Mouse (Mus musculus): ENCODE data around the gene Pkn3.
"Not testable (repeated sequence)": the region's sequence is repeated elsewhere in the genome, so short reads cannot be mapped to it uniquely, and the experiment has no call there.

Pkn3 gene

DNA sequence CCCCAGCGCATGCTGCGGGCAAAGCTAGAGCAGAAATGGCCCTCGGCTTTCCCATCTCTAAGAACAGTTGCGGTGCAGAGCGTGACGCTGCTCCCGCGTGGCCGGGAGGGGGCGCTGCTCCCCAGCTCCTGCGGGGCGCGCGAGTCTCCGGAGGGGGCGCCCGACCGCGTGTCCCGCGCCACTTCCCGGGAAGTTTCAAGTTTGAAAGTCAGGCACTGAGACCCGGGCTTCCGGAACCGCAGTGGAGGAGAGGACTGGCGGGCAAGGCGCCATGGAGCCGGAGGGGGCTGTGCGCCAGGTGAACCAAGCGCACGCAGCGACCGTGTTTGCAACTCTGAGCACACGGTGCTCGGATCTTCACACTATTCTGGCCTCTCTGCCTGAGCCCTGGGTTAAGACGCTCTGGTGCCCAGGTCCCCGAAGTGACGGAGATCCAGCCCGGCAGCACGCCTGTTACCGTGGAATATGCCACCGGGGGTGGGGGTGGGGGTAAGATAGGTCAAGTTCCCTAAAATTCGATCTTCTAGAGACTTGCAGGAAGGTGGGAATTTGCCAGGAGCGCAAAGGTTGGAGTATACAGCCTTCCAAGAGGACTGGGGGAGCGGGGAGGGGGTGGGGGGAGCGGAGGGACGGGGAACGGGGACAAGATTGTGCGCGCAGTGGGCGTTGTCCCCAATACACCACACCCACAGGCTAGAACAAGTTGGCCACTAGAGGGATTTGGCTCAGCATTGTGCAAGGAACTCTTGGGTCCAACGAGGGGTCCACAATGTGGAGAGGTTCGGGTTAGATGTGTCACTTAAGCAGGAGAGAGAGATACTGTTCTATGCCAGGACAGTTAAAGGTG, at the start of gene Pkn3:
Pkn3 (plus strand) TSS at position 183 of the 847 bp plus-strand sequence.
- peak; percentile 78 to 83 for DNase-seq (ENCODE audit: low spot score in 2 of 2)

DNA sequence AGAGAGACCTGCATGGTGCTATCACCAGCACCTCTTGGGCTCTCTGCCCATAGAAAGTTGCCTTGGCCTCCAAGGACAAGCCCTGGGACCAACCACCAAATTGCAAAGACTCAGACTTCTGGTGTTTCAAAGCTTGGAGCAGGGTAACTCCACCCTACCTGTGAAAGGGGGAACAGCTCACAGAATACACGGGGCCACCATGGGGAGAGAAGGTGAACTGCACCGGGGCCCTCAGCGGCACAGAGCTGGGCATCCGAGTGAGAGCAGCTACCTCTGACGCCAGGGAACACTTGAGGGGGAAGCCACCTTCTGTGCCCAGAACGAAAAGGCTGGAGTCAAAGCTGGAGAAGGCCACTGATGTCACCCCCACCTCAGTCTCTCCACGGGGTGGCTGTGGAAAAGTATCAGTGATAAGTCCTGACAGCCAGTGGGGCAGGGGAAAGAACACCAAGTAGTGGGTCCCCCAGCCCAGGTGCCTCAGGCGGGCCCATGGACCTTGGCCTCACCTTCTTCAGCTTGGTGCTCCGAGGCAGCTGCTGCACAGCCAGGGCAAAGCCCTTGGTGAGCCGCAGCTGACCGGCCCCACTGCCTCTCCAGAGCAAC, 45.1 kb upstream of the Pkn3 start:
- DNase-seq (ENCODE audit: low spot score in 2 of 2): no peak

DNA sequence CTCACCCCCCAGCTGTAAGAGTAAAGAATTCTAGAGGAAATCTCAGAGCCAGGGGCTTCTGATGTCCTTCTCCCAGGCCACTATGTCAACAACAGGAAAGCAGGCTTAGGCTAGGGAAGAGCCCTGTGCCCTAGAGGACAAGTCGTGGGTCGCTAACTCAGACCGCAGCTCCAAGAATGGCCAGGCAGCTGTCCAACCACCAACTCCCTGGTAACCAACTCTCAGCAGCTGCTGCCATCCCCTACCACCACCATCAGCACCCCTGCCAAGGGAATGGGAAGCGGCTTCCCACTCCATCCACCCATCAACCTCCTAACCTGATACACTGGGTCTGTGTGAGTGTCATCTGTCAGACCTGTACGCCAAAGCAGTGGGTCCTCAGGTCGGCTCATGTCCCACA, 44.5 kb upstream of the Pkn3 start:
- no peak for DNase-seq (ENCODE audit: low spot score in 2 of 2)

DNA sequence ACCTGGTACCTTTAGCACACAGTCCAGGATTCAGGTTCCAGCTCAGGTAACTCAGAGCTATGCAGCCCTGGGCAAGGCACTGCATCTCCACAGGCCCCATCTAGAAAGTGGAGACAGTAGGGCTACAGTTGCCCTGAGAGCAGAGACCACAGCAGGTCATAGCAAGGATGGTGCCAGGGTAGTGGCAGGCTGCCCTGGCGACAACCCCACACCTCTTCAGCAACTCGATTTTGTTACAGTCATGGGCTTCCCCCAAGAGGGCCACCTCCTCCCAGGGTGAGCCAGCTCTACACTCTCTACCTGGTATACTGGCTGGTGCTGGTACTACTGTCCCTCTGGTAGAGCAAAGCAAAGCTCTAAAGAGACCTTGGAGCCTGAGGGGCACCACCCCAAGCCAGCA, 39.7 kb upstream of the Pkn3 start:
- DNase-seq (ENCODE audit: low spot score in 2 of 2): no peak

DNA sequence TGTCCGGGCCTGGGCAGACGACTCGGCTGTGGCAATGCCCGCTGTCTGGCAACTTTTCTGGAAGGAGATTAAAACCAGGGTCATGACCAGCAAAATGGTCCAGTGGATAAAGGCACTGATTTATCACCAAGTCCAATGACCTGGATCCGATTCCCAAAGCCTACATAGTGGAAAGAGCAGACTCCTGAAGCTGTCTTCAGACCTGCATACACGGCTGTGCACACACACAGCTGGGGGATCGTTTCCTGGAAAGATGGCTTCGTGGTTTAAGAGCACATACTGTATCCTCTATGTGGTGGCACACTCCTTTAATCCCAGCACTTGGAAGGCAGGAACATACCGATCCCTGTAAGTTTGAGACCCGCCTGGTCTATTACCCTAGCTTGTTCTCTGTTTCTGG, 39.1 kb upstream of the Pkn3 start:
- DNase-seq (ENCODE audit: low spot score in 2 of 2): no peak

DNA sequence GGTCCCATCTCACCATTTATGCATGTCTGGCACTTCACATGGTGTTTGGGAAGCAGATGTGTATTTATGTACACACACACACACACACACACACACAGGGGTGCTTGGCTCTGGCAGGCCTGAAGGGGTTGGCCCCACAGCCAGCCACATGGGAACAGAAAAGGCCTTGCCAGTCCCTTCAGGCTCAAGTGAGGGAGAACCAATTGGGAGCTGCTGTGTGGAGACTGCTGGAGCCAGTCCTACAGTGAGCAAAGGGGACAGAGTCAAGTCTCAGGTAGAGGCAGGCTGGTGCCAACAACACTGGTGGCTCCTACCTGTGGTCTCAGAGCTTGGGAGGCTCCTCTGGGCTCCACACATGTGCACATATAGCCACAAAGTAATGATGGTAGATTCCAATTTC, 37.8 kb upstream of the Pkn3 start:
- no peak for DNase-seq (ENCODE audit: low spot score in 2 of 2)

DNA sequence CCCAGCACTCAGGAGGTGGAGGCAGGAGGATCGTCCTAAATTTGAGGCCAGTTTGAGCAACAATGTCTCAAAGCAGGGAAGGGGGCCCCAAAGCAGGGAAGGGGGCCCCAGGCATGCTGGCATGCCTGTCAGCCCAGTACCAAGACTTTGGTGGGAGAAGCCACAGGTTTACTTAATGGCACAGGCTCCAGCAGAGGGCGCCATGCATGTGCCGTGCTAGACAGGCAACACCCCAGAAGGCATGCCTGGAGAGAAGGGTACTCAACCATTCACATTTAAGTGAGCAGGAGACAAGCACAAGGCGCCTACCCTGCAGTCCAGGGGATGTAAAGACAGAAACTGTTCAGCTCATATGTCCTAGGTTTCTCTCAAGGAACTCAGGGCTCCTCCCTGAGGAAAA, 35.0 kb upstream of the Pkn3 start:
- peak in 1 of 2 experiments; percentile 63 for DNase-seq (ENCODE audit: low spot score in 2 of 2)

DNA sequence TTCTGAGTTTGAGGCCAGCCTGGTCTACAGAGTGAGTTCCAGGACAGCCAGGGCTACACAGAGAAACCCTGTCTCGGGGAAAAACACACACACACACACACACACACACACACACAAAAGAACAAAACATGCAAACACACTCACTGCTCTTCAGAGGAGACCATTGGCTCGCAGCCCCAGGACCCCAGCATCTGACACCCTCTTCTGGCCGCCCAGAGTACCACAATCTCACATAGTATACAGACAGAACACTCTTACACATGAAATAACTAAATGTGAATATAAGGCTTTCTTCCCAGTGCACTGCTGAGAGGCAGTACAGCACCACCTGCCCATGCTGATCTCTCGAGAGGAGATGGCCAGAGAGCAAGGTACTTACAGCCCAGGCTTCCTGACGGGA, 32.9 kb upstream of the Pkn3 start:
- no peak for DNase-seq (ENCODE audit: low spot score in 2 of 2)

DNA sequence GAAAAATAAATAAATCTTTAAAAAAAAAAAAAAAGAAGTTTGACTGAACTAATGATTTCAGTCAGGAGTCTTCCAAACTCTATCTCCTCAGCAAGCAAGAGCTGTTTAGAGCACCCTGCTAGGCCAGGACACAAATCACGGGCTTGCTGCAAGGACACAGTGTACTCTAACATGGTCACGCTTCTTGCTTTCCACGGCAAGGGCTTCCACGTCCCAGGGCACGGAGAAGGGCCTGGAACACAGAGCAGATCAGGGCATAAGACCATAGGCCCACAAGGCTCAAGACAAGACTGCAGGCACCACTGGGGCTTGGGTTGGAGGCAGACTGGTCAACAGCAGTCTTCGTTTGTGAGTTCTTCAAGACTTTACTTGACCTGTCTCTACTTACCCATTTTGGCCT, 30.4 kb upstream of the Pkn3 start:
- DNase-seq (ENCODE audit: low spot score in 2 of 2): no peak

DNA sequence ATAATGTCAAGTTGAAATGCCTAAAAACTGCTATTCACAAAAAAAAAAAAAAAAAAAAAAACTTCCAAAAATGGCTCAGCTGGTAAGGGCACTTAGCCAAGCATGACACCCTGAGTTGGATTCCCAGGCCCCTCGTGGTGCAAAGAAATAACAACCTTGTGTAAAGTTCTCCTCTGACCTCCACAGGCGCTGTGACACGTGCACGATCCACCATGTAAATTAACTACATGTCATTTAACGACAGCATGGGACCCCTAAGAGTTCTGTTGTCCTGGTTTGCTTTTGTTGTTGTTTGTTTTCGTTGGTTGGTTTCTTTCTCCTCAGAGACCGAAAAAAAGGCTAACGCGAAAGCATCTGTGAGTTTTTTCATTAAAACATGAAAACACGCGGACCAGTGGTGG, 29.4 kb upstream of the Pkn3 start:
- DNase-seq (ENCODE audit: low spot score in 2 of 2): no peak

DNA sequence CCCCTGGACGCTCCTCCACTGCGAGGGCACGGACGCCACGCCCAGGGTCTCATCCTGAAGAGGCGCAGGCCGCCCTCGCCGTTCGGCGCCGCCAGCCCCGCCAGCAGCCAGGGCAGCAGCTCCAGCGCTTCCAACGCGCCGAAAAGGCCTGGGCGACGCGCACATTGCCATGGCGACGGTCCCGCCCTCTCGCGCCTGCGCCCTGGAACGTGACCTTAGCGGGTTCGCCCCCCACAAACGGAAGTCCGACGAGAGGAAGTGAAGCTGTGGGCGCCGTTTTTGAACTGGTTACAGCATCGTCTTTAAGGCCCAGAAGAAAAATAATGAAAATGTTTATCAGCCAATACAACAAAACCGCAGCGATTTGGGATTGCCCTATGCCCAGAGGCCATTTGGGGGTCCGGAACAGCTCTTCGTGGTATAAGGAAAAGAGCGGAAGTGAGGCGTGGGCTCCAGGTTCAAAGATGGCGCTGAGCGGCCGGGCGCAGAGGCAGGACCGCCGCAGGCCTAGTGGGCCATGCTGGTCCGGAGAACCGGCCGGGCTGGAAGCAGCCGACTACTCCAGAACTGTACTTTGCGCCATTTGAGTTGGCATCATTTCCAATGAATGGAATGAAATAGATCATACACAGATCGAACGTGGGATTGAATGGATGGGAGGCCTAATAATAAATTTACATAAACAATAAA, 28.6 kb upstream of the Pkn3 start, which contains the start of gene Wdr34:
Wdr34 (minus strand) TSS at position 183 of the 690 bp plus-strand sequence.
- peak; percentile 93 to 98 for DNase-seq (ENCODE audit: low spot score in 2 of 2)

DNA sequence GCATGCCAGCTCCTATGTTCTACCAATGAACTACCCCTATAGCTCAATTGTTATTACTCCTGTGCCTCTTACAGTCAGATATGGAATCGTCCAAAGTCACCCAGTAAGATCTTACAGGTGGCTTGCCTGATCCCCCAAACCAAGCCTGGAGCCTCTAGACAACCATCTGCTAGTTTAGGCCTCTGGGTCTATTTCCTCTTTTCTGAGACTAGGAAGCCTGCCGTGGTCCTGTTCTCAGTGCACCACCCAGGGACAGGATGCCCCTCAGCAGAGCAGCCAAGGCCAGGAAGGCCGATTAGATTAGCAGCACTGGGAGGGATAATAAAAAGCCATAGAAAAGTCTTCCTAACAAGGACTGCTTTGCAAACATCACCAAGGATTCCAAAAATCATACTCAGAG, 27.7 kb upstream of the Pkn3 start:
- DNase-seq (ENCODE audit: low spot score in 2 of 2): no peak

DNA sequence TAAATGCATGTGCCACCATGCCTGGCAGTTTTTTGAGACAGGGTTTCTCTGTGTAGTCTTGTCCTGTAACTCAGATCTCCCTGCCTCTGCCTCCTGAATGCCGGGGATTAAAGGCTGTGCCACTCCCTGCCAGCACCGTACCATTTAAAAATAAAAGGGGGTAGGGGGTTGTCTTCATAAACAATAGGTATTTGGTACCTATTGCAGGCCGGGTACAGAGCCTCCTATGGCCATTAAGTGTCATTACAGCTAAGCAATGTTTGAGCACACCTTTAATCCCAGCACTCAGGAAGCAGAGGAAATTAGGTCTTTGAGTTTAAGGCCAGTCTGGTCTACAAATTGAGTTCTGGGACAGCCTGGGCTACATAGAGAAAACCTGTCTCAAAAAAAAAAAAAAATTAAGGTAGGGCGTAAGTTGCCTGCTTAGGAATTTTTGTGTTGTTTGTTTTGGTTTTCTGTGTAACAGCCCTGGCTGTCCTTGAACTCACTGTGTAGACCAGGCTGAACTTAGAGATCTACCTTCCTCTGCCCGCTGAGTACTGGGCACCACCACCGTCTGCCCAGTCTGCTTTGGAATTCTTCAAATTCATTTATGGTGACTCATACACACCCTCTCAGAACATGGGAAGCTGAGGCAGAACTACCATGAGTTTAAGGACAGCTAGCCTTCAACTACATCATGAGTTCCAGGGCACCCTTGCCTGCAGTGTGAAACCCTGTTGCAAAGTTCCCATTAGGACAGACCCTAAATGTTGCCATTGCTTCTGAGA, 25.3 kb upstream of the Pkn3 start:
- DNase-seq (ENCODE audit: low spot score in 2 of 2): no peak

DNA sequence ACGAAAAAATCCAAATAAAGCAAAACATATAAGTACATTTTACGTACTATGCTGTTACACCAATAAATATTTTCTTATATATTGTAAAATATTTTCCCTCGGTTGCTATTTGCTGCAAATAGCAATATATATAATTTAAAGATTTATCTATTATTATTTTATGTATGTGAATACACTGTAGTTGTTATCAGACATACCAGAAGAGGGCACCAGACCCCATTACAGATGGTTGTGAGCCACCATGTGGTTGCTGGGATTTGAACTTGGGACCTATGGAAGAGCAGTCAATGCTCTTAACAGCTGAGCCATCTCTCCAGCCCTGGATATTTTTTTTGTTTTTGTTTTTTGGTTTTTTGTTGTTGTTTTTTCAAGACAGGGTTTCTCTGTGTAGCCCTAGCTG, 22.2 kb upstream of the Pkn3 start:
- not testable (repeated sequence) for DNase-seq (ENCODE audit: low spot score in 2 of 2)

DNA sequence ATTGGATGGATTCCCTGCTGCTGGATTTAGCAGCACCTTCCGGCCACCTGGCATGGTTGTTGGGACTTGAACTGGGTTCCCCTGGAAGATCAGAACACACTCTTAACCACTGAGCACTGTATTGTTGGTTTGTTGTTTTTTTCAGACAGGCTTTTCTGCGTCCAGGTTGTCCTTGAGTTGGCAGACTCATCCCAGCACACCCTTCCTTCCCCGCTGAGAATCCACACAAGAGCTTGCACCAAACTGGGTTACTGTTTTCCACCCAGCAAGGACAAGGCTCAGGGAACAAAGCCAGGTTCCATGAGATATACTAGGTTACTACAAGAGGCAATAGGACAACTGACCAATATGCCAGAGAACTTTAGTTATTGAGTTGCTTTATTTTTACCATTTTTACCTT, 20.7 kb upstream of the Pkn3 start:
- no peak for DNase-seq (ENCODE audit: low spot score in 2 of 2)

DNA sequence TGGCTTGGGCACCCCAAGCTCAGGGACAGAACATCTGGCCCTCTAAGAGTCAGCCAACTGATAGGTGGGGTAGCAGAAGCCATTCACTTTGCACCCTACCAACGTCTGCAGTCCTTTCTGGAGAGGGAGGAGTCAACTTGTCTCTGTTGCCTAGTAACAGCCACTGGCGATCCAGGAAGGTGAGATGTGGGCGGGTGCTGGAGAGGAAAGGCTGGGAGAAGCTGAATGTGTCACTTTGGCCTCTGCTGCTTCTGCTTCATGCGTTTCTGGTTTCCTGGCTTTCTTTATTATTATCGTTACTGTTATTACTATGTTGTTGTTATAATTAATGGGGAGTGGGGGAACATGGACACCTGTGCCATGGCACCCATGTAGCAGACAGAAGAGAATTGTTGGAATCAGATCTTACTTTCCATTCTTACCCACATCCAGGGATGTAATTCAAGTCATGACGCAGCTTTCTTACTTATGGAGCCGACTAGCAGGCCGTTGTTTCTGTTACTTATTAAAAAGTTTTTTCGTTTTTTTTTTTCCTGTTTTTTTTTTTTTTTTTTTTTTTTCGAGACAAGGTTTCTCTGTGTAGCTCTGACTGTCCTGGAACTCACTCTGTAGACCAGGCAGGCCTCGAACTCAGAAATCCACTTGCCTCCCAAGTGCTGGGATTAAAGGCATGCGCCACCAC, 20.1 kb upstream of the Pkn3 start, which contains the start of gene Set:
Set (plus strand) TSS at position 156 of the 682 bp plus-strand sequence.
- DNase-seq (ENCODE audit: low spot score in 2 of 2): no peak

DNA sequence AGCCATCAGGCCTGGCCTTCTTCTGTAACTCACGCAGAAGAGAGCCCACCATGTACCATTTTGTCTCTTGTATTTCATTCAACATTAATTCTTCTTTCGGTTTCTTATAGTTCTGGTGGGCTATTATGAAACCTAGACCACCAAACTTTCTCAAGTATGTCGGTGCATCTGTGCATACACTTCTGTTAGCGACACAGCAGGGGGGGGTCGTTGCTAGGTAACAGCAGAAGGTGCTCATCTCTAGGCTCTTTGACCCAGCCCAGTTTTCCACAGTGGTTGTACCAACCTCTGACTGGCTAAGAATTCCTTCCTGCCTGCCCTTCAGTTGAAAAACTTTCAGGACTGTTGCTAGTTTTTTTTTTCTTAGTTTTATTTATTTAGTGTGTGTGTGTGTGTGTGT, 19.1 kb upstream of the Pkn3 start:
- DNase-seq (ENCODE audit: low spot score in 2 of 2): no peak

DNA sequence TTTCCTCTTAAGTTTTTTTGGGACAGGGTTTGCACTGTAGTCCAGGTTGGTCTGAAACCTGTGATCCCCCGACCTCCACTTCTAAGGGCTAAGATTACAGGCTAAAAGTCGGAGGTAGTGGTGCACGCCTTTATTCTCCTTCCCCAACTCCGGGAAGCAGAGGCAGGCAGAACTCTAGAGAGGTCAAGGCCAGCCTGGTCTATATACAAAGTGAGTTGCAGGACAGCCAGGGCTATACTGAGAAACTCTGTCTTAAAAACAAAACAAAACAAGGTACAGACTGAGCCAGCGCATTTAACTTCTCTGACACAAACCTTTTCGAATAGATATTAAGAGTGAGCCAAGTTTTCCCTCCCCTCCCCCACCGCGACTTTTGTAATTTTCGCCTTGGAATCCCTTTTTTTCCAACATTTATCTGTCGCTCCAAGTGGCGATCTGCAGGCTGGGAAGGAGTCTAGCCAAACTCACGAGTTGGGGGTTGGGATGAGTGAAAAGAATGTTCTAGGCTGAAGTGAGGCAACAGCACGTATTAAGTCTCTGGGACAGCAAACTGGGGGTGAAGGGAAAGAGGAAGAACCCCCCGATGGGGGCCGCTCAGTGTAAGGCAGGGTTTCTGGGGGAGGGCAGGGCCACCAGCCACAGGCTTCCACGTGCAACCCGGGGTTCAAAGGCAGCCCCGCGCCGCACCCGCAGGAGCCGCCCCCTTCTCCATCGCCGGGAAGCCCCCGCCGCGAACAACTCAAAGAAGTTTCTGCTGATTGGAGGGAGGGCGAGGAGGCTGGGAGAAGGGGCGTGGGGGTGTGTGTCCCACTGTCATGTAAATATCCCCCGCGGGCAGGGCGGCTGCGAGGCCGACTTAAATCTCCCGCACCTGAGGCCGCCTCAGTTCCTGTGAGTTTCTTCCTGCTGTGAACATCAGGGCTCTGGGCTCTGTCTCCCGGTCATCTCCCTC, 16.0 kb upstream of the Pkn3 start:
- peak; percentile 38 to 42 for DNase-seq (ENCODE audit: low spot score in 2 of 2)

DNA sequence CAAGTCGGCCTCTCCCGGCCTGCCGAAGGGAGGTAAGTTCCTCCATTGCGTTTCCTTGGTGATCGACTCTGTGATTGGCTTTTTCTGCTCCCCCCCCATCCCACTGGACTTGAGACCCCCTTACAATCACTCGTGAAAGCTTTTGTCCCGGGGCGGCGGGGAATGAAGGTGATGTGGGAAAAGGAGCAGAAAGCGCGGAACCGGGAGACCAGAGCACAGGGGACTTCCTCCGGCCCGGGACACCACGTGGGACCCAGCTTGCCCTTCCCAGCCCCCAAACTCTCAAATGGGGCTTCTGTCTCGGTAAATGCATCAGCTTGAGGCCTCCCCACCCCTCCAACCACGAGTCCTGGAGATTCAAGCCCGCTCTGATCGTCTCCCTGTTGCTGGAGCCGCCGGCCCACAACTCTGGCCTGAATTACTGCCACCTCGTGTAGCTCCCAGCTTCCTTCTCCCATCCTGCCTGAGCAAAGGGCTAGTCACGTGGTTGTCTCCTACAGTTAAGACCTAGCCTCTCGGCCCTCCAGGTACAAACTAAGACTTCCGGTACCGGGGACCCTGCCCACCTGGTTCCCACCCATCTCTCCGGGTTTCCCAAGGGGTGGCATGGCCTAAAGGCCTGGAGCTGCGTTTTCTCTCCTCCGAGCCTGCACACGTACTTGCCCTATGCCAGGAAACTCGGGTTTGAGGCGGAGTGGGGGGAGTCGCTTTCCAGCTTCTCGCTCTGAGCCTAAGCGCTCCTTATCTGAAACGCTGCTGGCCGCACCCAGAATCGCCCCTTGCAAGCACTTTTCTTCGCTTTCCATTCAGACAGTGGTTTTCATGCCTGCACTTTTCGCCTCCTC, 15.0 kb upstream of the Pkn3 start:
- peak; percentile 77 to 78 for DNase-seq (ENCODE audit: low spot score in 2 of 2)
